Mouse (Mus musculus) gastrocnemius, adult 18-20 months (tissue): ENCODE data around the gene Aoc2. TPM values are rescaled to one million over a fixed set of nuclear protein-coding genes. Genes with fewer than 3 reads are reported as not detected.

Experiments
- DNase-seq: peaks from one replicate; pipeline ENCODE4 v3.0.0; 2021; ENCODE audit warnings: low spot score
- long read RNA-seq, 2 experiments: library from polyadenylated mRNA; stranded (forward); transcript quantifications; one replicate each; pipeline ENCODE4 v2.0.0; 2021
- total RNA-seq, 2 experiments: library from RNA; stranded (reverse); gene quantifications; 2 replicates each; pipeline ENCODE4 v1.2.3; 2021

The Aoc2 gene
- total RNA-seq: 1 to 10 TPM; 1.0 to 1.1 TPM
- long read RNA-seq, experiment 1: 0 reads
- long read RNA-seq, experiment 2, partial matches to known transcripts: 0 of 1 reads
- long read RNA-seq, experiment 2, other reads (novel, unspliced or antisense): 1 of 1 reads

DNA sequence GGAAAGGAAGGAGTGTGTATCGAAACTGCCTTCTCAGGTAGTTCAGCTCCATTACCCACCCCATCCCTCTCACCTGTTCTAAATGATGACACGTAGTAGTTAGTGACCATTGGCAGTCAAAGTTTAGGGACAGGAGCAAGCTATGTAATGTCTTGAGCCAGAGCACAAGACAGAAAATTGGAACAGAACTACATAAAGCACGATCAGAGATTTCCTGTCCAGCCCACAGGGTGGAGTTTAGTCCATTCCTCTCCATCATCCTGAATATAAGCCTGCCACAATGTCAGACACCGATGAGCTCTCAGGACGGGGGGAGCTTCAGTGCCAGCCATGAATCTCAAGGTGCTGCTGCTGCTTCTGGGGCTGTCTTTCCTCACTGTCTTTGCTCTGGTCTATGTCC is at the start of gene Aoc2:
Aoc2 (plus strand) TSS at position 301 of the 400 bp plus-strand sequence.
- no peak for DNase-seq

DNA sequence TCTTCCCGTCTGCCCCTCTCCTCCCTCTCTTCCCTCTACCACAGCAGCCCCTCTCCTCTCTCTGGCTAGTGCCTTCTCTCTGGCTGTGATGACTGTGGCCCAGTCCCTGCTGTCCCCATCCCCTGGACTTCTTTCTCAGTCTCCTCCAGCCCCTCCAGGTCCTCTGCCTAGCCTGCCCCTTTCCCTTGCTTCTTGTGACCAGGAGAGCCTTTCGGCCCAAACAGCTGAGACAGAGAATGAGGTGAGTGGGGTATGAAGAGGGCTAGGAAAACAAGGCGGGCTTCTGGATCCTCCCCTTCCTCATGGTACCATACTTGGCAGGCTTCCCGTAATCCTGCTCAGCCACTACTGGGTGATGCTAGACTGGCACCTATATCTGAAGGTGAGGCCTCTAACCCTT is 49.6 kb upstream of the Aoc2 start:
- no peak for DNase-seq

DNA sequence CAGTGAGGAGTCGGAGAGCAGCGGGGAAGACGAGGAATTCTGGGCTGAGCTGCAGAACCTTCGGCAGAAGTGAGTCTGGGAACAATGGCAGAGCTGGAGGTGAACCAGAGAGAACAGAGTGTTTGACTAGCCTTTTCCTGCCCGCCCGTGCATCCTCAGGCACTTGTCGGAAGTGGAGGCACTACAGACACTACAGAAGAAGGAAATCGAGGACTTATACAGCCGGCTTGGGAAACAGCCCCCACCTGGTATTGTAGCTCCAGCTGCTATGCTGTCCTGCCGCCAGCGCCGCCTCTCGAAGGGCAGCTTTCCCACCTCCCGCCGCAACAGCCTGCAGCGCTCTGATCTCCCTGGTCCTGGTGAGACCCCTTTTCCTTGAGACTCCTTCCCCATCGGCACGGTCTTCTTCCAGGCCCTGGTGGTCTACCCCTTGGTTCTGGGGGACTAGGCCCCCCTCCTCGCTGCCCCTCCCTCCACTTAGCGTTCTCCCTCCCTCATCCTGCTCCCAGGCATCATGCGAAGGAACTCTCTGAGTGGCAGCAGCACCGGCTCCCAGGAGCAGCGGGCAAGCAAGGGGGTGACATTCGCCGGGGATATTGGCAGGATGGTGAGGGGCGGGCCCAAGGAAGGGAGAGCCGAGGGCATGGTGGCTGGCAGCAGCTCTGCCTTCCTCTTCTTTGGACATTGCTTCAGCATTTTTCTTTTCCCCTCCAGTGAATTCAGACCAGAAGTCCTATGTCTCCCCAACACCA is 48.4 kb upstream of the Aoc2 start:
- DNase-seq: no peak

DNA sequence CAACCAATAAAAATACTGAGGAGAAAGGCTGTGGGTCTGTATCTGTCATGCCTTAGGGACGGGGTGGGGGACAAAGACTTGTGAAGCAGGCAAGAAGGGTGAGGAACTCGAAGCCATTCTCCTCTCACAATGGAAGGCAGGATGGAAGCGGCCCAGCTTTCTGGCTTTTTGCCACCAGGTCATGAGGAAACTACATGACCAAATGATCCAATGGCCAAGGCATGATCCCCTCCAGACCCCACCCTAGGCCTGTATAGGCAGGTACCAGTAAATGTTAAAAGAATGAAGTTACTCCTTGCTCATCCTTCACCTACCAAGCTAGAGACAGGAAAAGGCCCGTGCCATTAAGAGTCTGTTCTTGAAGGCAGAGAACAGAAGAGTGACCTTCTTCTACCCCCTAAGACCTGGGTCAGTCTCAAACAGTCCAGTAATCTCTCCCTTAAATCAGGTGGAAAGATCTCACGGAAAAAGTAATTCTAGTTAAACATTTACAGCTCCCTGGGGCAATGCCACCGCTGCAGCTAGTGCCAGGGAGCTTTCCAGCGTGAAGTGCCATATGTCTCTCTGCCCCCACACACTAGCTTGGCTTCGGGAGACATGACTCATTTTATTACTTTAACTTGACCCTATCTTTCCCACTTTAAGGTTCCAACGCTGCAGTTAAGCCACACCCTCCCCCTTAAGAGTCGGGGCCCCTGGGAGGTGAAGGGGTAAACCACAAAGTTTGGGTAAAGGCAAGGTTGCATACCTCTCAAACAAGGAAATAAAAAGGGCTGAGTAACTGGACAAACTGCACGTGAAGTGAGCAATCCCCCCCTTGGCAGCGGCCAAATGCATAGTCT is 47.3 kb upstream of the Aoc2 start:
- no peak for DNase-seq

DNA sequence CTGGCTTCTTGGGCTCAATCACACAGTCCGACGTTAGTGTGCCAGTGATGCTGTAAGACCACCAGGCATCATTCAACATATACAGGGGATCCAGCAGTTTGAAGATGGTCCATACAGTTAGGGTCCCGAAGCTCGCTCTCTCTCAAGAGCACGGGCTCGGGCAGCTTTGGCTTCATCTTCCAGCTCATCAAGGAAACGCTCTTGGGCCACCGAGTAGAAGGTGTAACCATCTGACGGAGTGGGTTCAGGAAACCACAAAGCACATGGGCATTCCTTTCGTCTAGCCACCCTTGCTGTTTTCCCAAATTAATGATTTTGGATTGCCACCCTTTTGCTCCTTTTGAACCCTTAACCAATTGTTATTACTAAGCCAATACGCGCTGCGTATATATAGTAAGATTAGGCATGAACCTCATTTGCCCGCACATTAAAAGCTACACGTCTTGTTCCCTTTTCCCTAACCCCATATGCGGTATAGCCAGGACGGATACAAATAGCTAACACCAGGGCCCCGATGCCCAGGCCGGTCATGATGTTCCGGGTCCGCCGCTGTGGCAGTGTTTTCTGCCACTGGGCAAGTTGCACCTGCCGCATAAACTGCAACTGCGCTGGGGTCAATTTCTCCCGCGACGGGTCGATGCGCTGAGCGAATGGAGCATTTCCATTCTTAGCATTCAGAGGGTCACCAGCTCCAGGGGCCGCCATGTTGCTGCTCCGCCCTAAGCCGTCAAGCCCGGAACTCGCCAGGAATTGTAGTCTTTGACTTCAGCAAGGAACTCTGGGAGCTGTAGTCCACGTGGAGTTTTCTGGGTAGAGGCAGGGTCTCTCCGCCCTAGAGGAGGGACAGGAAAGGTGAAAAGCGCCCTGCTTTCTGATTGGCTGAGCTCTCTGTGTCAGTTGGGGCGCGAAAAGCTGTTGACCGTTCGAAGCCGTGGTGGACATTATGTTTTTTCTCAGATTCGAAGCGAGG is 46.4 kb upstream of the Aoc2 start, which contains the start of the genes Cntd1 and Coa3:
Cntd1 (plus strand) TSS at position 790 of the 970 bp plus-strand sequence.
Coa3 (minus strand) TSS at position 892 of the 970 bp plus-strand sequence.
- DNase-seq: peak; percentile 88

DNA sequence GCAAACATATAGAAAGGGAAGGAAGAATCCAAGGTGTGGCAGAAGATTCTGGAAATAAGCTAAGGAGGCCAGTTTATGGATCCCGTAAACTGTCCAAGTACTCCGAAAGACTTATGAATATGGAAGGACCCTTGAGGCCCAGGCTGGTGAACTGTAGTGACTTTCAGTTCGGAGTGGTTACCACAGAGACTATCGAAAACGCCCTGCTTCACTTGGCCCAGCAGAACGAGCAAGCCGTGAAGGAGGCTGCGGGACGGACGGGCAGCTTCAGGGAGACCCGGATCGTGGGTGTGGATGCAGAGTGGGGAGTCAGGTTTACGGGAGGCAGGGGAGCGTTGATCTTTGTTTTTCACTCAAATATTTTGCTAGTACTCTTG is 45.7 kb upstream of the Aoc2 start:
- DNase-seq: no peak

DNA sequence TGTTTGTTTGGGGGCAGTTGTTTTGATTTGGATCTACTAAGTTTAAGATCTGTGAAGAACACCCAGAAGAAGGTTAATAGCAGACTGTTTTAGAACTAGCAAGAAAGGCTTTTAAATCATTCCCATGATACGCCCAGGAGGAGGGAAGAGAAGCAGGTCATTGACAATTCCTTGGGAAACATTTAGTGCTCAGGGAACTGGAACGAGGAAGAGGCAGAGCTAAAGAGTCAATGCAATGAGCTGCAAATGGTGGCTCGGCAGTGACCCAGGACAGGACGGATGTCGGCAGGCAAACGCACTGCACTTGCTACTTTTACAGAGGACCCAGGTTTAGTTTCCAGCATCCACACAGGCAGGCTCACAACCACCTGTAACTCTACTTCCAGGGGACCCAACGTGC is 44.0 kb upstream of the Aoc2 start:
- no peak for DNase-seq

DNA sequence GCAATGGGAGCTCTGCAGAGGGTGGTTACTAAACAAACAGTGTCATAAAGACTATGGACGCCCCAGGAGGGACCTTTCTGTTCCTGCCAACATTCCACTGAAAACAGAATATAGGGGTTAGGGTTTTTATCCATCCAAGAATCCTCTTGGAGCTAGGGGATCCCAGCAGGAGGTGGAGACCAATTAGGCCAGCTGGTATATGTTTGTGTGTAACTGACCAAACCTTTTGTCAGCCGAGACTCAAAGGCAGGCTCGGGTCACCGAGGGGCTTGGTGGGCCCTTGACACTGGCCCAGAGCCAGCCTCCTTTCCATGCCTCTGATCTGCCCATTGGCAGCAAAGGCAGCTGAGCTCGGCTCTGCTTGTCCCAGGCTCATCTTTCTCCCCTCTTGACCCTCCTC is 42.0 kb upstream of the Aoc2 start:
- no peak for DNase-seq

DNA sequence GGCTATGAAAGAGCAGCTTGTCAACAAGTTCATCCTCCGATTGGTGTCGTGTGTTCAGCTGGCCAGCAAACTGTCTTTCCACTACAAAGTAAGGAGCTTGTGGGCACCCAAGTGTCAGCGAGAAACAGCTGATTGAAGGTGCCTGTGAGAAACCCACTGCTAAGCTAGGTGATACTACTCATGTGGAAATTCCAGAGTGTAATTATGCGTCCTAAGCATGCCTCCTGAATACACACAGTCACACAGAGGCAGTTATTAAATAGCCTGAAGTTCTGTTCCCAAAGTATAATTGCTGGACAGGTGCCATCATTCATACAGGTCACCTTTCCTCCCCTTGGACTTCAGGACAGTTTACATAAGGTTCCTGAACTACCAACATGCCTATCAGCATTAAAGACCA is 41.1 kb upstream of the Aoc2 start:
- DNase-seq: no peak

DNA sequence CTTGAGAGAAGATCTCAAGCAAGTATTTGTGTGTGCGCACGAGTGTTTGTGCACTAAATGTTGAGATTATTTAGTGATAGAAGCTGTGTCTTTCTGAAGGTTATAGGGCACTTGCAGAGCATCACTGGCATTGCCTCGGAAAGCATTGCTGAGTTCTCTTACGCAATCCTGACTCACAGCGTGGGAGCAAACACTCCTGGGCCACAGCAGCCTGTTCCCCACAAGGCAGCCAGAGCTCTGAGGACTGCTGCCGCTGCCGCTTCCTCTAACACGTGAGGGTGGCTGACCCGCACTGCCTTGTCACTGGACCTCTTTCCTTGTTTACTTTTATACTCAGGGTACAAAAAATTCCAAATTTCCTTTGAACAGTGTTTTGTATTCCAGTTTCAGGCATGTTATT is 37.6 kb upstream of the Aoc2 start:
- DNase-seq: no peak

DNA sequence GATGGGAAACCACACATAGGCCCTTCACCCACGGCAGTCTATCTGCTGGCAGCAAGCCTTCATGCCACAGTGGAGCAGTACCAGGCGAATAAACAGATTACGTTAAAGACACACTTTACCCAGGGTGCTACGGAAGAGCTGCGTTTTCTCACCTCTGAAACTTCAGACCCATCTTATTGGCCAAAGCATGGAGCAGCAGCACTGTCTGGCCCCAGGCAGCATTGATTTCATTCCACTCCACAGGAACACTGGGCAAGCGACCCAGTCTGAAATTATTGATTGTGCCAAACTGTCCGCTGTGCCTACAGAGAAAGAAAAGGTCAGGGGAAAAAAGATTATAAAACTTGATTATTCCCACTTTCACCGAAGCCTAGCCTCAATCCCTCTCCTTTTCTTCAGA is 33.6 kb upstream of the Aoc2 start:
- no peak for DNase-seq

DNA sequence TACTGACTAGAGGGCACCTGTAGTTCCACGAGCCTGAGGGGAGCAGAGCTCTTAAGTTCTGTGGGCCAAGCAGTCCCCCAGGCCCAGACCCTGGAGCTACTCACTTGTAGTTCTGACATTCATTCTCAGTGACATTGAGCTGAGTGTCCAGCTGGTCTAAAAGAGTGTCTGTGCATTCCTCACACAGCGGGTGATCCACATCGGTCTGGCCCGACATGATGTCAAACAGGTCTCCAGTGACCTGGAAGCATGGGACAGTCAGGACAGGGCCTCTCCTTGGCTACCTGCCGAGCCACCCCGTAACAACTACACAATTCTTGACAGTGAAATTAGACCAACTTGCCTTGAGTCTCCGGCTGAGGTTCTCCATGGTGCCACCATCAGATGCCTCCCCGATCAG is 29.7 kb upstream of the Aoc2 start:
- DNase-seq: no peak

DNA sequence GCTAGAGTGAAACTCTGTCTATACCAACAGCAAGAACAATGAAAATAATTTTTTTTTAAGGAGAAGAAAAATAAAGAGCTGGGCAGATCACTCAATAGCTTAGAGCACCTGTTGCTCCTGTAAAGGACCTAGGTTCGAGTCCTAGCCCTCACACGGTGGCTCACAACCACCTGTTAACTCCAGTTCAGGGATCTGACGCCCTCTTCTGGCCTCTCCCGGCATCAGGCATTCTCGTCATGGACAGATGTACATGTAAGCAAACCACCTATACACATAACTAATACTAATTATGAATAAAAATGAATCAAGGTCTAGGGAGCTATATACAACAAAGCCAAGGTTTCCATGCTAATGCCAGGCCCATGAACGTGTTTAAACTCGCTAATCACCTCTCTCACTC is 24.0 kb upstream of the Aoc2 start:
- no peak for DNase-seq

DNA sequence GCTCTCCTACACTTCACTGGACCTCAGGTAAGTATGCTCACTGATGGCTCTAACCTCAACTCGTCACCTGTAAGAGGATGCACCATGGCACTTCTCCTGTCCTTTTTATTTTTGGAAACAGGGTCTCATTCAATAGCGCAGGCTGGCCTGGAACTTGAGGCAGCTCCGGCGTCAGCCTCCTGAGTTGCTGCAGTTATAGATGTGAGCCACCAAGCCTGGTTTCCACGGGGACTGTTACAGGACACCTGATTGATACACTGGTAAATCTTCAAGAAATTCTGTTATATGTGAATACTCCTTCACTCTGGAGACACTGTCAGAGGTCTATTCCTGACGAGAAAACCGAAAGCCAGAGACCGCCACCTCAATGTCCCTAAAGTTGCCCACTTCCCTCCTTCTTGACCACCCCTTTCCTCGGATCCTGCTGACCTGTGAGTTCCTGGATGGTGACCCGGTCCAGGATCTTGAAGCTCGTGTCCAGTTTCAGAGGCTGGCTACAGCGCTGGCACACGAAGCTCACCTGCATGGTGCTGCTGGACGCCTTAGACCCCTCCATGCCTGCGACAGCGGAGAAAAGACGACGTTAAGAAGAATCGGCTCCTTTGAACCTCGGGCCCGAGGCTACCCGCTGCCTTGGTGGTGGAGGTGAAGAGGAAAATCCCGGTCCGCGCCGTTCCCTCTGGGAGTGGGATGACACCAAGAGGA is 23.4 kb upstream of the Aoc2 start:
- DNase-seq: no peak

DNA sequence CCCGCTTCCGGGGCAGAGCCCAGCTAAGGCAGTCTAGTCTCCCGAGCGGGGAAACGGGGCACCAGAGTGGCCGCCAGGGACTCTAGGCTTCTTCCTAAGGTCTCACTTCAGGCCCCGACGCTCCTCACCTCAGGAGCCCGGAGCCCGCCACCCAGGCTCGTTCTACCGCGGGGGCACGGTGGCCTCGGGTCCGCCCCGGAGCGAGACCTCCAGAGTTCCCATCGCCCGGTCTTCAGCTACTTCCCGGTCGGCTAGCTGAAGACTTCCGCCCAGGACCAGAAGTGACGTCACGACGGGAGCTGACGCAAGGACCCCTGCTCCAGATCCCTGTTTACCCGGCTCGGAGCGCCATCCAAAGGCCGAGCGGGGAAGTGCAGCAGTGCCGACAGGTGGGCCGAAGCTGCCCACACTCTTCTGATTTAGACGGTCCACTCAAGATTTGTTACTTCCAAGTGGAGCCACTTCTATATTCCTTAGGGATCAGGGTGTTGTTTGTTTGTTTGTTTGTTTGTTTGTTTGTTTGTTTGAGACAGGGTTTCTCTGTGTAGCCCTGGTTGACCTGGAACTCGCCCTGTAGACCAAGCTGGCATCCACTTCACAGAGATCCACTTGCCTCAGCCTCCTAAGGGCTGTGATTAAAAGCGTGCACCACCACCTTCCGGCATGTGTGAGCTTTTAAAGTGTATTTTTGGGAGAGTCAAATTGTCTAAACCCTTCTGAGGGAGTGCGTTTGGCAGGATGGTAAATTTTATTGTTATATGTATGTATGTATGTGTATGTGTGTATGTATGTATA is 22.7 kb upstream of the Aoc2 start, which contains the start of gene Becn1:
Becn1 (minus strand) TSS at position 283 of the 795 bp plus-strand sequence.
- DNase-seq: peak; percentile 96

DNA sequence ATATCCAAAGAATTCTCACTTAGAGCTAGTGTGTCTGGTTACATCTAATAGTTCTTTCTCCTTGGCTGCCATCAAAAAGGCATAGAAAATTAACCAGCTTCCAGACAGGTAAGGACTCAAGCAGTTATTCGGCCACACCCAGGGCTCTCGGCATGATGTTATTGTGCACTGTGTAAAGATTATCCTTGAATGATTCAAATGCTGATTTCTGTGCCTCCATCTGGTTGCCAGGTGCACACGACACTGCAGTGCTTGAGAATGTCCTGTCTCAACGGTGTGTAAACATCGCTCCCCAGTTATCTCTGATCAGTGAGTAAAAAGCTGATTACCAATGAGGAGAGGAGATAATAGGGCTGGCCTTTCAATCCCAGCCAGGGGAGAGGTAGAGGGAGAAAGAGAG is 17.1 kb upstream of the Aoc2 start:
- no peak for DNase-seq

DNA sequence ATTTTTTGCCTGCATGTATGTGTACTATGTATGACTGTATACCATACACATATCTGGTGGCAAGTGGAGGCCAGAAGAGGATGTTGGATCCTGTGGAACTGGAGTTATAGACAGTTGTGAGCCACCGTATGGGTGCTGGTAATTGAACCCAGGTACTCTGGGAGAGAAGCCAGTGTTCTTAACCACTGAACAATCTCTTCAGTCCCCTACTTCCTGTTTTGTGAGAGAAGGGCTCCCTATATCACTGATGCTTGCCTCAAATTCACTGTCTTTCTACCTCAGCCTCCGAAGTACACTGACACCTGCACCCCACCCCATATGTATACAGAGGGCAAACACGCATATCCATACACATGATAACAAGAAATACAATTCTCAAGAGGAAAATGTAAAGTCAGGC is 13.8 kb upstream of the Aoc2 start:
- no peak for DNase-seq

DNA sequence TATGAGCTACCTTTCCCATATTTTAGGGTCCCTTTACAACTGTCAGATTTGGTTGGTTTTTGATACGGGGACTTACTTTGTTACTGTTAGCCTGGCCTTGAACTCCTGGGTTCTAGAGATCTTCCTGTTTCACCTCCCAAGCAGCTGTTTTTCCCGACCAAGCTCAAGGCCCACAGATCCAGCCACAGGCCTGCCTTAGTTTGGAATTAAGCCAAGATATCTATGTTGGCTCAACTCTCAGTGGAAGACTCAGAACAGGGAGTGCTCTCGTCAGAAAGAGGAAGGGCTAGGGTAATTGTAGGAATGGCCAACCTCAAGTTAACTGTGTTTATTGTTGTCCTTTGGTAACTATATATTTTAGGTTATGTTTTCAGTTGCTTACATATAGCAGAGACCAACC is 12.7 kb upstream of the Aoc2 start:
- no peak for DNase-seq

DNA sequence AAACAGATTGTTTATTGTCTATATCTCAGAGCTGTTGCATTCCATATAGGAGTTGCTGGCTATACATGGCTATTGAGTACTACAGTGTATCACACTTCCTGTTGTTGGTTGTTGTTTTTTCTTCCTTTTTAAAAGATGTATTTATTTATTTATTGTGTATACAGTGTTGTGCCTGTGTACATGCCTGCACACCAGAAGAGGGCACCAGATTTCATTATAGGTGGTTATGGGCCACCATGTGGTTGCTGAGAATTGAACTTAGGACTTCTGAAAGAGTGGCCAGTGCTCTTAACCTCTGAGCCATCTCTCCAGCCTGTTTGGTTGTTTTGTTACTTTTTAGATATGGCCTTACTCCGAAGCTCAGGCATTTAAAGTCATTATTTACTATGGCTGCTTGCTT is 10.3 kb upstream of the Aoc2 start:
- no peak for DNase-seq
